Mouse (Mus musculus): ENCODE measurements around the gene Immt.
"Not testable (repeated sequence)": the region's sequence is repeated elsewhere in the genome, so short reads cannot be mapped to it uniquely, and the experiment has no call there.

The Immt gene

DNA sequence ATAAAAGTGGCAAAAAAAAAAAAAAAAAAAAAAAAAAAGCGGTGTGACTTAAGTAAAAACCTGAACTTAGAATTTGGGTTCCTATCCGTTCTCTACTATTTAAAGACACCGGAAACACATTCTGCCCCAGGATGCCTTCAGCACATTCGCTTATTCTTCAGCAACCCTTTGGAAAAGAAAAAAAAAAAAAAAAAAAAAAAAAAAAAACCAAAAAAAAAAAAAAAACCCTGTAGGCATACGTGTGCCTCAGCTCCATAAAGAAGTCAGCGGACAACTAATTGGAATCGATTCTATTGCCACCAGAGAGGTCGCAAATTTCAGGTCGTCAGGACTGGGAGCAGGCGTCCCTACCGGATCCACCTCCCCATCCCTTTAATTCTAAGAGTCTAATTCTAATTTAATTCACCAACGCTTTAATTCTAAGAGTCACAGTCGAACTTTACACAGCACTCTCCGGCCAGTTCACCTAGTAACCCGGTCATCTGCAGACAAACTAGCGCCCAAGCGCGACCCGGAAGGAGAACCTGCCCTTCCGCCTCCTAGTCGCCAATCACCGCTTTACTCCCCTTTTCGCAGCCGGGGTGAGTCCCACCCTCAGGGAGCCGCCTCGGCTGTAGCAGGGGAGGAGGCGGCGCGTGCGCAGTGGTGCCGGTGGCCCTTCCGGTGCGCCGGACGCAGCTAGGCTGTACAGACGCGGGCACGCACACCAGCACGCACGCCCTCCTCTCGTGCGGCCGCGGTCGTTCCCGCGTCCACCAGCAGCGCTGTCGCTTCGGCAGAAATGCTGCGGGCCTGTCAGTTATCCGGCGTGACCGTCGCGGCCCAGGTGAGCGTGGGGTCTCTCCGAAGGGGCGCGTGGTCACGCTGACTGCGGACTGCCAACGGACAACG, at the start of gene Immt:
Gene Immt (plus strand): TSS at position 642 of the 891 bp plus-strand sequence.
- DNase-seq, result peak; percentile 97

DNA sequence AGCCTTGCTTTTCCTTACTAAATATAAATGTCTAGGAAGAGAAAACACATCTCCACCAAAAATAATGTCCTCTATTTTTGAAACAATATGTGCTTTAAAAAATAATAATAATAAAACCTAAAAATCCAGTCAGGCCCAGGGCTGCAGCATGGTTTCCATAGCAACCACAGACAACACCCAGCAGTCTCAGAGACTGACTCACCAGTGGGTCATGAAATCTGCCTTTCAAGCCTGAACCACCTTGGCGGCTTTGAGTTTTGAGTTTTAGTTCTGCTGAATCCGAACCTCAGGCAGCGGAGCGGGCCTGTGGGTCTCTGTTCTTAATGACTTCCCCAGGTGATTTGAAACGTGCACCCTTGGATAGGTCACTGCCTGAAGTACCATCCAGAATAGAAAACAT, 48.0 kb upstream of the Immt start:
- no peak for DNase-seq

DNA sequence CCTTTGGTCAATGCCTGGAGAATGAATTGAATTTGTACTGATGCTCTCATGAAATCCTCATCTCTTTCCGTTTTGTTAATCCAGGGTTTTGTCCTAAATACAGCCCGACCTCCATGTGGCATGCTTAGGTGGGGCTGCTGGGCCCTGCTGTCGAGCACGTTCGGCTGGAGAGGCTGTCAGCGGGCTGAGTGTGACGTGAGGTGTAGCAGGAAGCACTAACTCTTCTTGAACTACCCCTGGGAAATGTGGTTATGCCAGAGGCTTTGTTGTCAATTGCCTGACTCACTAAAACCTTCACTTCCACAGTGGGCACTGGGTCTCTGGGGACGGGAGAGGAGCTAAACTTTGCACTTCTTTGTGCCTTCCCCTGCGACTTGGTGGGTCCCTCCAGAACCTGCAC, 42.8 kb upstream of the Immt start:
- no peak for DNase-seq

DNA sequence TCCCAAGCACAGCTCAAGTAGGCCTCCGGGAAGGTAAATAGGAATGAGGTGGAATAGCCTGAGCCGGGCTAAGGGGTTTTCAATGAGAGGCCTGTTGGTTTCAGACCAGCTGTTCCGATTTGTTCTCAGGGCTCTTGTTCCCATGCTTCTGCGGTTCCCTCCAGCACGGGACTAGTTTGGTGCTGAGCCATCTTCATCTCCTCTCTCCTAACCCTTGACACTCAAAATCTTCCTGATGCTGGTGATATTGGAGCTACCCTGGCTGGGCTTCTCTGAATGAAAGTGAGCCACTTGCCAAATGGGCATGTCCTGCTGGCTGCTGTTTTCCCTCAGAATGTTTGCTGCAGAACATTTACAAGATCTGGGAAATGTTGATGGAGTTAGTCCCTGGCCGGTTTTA, 39.4 kb upstream of the Immt start:
- no peak for DNase-seq

DNA sequence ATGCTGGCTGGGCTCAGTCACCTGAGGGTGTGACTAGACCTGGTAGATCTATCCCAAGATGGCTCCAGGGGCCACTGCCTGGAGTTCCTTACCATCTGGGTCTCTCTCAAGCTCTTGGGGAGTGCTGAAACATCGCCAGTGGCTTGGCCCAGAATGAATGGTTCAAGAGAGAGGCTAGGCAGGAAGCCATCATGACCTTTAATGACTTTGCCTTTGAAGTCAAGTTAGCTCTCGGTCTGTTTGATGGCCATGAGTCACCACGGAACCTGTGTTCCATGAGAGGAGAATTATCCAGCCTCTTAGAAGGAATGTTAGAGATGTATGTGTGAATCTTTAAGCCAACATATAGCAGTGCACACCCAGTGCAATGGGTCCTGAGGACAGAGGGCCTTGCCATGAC, 31.7 kb upstream of the Immt start:
- DNase-seq, result no peak

DNA sequence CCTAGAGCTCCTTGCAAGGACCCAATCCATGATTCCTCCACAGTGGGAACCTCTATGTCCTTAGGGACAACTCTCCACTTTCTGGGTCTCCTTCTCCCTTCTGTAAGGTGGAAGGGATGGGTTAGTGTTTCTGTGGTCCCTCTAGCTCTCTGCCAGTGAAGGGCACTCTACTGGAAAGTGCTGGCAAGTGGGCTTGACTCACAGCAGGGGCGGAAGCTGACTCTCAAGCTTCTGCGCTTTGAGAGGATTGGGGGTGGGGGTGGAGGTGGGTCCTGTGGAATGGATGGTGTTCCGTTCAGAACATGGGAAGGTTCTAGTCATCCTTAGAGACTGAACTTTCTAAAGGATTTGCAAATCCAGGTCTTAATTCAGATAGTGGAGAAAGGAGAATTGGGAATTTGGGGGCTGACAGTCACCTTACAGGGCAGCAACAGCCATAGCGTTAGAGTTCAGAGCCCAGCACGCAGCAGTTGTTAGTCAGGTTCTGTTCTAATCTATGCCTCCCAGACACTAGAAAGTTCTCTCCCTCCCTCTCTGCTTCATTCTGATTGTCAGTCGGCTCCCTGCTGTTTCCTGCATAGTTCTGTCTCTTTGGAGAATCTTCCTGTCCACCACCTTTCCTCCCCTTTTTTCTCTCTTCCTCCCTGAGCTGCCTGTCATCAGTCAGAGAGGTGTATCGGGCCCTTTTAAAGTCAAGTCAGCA, 30.0 kb upstream of the Immt start:
- DNase-seq, result no peak

DNA sequence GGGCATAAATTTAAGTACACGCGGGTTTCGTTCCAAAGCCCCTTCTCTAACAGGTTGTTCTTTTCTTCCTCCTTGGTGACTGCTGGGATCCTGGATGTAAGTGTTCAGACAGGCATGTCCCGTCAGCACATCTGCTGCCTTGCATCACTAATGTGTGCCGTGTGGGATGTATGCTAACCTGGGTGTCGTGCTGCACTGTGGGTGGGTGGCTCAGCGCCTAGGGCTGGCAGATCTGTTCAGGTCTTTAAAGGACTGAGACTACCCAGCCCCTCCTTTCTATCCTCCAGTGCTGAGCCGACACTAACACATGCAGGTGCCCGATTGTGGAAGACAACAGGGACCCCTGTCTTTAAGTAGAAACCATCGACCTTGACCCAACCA, 29.4 kb upstream of the Immt start:
- DNase-seq, result no peak

DNA sequence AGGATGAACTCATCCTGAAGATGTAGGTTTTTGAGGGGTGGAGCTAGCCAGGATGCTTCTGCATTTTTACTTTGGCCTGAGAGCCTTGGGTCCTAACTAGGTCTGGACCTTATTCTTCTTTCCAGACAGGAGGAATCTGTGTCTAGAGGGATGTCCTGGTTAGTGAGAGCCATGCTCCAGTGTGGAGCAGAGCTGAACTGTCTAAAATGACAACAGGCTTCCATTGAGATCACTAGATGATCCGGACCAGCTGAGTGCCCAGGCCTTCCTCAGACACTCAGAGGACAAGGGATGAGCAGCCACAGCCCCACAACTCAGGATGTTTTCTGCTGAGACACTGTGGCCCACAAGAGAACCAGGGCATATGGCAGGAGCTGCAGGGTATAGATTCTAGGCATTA, 27.5 kb upstream of the Immt start:
- no peak for DNase-seq

DNA sequence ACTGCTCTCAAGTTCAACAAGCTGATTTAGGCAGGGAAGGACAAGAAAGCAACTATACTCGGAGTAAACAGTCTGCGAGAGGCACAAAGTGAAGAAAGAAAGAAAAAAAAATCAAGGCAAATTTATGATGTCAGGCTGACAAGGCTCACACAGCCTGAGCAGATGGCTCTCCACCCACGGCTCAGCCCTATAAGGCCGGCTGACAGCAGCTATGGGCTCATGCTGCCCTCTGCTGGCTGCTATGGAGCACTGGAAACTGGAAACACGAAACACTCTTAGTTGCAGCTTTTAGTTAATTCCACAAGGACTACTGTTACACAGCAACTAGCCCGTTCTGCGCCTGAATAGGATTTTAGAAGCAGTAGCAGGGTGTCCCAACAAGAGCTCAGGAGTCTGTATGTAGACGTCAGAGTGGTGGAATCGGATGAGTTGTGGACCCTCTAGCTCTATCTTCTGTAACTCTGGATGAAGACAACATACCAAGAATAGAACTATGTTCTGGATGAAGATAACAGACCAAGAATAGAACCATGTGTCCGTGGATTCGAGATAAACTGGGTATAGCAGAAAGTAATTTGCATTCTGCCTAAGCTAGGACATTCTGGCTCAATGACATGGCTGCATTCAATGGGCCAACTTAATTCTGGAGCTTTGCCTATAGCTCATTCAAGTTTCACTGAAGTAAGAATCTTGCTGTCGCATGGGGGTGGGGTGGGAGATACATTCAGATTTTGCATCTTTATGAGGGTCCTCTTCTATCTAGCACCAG, 26.9 kb upstream of the Immt start:
- DNase-seq, result peak; percentile 75

DNA sequence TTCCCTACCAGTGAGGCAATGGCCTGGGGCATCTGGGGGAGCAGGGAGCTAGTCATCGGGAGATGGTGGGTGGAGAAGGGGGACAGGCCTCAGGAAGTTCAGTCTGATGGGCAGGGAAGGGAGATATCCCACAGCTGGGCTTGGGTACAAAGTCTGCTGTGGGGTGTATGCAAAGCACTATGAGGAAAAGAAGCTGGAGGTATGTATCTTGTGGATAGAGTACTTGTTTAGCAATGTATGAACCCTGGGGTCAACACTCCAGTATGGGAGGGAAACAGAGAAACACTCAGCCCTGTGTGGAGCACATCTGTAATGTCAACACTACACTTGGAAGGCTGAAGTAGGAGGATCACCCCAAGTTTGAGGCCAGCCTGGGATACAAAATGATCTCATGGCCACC, 24.4 kb upstream of the Immt start:
- no peak for DNase-seq

DNA sequence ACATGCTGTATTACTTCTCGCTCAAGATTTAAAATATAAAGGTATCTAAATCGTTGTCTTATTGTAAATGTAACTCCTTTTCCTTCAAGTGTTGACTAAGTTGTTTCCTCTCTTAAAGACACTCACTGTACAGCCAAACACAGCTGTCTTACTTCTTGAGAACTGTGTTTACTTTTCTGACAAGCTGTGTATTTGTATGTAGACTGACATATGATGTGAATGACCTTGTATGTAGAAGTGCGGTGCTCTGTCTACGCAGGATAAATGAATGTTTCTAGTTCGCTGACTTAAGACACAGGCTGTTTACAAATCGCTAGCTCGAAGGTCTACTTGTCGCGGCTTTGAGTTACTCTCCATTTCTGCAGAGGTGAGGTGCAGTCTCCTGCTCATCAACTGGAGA, 21.2 kb upstream of the Immt start:
- DNase-seq, result no peak

DNA sequence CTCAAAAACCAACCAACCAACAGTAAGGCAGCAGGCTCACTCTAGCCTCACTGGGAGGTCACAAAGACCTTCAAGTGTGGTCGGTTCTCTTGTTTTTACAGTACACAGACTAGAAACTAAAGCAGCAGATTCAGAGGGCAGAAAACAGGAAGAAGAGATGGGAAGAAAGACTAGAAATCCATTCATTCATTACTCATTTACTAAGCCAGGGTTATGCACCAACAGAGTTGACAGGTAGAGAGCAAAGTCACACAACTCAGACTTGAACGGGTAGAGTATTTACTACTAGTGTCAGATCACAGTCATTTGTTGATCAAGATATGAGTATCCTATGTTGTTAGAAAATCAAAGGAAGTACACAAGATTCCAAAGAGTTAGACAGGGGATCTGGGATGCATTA, 18.3 kb upstream of the Immt start:
- no peak for DNase-seq

DNA sequence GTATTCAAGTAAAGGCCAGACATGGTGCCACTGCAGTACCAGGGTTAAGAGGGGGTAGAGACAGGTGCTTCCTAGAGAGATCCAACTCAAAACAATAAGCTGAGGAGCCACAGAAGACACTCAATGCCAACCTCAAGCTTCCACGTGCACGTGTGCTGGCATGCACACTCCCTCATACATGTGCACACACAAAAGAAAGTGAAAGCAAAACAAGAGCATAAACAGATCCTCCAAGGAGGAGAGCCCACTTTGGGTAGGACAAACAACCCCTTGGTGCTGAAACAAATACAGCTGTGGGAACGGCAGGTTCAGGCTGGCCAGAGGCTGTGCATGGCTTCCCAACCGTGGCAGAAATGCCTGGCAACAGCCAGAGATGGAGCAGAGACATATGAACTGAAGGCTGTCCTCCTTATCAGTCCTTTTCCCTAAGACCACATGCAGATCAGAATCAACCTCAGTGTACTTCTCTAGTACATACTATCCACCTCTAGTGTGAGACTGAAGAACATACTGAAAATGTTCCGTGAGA, 11.3 kb upstream of the Immt start:
- DNase-seq, result no peak

DNA sequence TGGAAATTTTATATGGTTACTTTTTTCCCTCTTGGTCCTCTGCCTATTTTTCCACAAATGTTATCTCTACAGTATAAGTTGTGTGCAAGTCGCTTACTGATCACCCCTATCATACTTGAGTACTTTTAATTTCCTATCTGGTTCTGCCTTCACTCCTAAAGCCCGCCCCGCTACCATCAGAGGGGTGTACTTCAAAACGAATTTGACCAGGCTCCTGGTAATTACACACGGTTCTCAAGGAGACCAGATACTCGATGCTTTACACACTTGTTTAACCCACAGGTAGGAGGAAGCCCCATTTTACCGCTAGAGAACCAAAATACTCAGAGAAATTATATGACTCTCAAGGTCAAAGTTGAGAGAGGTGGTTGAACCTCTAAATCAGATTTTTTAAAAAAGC, 8.0 kb upstream of the Immt start:
- DNase-seq, result no peak

DNA sequence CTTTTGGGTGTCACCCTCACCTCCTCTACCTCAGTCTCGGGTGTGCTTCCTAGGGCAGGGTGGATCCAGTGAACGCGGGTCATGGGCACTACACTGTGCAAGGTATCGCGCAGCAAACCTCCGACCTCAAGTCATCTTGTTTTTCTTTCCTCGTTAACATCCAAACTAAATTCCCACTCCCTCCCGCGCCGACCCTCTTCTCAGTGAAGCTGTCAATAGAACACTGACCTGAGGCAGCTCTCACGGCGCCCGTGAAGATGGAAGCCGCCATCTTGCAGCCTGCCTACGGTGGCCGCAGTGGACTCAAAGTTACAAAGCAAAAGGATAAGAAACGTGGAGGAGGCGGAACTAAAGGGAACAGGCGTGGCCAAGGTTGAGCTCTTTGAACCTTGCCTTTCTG, 7.6 kb upstream of the Immt start:
- DNase-seq, result peak; percentile 88

DNA sequence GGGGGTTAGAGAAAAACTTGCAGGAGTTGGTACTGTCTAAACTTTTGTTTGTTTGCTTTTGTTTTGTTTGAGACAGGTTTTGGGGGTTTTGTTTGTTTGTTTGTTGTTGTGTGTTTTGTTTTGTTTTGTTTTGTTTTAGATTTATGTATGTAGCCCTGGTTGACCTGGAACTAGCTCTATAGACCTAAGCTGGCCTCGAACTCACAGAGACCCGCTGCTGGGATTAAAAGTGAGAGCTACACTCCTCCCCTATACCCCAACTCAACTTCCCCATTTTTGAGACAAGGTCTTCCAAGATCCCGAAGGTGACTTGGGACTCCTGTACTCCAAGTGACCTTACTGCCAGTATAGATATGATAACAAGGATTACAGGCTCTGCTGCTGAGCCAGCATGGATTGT, 7.2 kb upstream of the Immt start:
- no peak for DNase-seq

DNA sequence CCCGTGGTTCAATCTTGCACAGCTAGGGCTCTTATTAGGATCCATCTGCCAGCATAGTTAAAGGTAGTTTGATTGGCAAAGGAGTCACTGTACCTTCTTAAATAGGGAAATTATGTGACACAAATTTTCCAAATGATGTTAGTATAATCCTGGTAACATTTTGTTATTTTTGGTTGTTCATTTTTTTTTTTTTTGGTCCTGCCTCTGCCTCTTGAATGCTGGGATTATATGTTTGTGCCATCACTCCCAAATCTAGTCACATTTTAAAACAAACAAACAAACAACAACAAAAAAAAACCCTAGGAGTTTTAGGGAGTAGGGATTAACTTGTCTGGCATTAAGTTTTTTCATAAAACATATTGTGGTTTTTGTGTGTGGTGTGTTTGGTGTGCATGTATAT, 4.3 kb upstream of the Immt start, which contains the start of gene Mrpl35:
Gene Mrpl35 (minus strand): TSS at position 101 of the 400 bp plus-strand sequence.
- no peak for DNase-seq

DNA sequence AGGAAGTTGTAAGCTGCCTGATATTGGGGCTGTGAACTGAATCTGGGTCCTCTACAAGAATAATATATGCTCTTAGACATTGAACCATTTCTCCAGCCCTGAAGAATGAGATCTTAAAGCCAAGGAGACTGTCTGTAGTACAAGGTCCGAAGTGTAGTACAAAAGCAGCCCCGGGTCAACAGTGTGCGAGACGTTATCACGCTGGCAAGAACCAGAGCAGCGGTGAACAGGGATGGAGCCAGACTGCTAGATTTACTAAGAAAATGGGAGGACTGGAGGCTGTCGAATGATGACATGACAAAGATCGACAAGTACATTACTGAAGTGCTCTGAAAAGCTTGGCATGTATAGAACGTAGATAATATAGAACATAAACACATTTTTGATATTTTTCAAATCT, 1.4 kb upstream of the Immt start:
- DNase-seq, result no peak

DNA sequence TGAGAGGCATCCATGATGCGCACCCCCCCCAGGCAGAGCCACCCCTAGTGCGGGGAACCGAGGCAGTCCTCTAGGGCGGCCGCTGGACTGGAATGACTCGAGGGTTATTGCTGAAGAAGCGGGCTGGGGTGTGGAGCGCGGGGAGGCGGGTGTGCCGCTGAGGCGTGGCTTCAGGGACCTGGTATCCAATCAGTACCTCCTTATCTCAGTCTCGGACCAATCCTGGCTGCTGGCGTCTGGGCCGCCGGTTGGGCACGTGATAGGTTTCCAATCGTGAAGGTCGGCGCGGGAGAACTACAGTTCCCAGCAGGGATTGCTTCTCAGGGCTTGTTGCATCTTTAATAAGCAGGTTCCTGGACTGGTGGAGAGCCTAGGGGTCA, 440 bp downstream of the Immt start:
- peak; percentile 98 for DNase-seq

DNA sequence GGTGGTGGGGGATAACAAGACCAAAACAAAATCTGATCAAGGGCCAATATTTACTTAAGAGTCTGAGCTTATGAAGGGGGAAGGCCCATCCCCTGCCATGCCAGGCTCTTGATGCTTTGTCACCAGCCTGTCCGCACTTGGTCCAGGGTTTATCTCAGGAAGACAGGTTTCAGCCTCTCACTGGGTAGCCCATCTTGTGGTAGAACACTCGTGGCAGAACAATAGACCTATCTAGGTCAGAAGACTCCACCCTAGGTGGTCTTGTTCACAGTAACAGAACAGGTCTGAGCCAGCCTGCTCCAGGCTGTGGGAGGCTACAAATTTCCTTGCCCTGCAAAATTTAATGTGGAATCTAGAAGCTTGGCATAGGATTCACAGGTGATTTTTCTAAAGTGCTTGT, 5.7 kb downstream of the Immt start:
- DNase-seq, result peak; percentile 50

DNA sequence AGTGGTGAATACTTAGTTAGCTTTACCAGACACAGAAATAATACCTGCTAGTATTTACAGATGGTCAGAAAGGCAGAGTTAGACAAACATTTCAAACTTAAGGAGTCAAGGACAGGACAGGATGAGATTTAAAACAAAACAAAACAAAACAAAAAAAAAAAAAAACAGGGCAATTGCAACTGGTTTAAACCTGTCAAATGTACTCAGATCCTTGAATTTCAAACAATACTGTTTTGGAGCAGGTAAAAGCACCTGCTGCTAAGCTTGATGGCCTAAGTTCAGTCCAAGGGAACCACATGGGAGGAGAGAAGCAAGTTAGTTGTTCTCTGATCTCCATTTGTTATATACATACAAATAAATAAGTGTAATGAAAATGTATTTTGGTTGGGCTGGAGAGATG, 8.7 kb downstream of the Immt start:
- DNase-seq, result no peak

DNA sequence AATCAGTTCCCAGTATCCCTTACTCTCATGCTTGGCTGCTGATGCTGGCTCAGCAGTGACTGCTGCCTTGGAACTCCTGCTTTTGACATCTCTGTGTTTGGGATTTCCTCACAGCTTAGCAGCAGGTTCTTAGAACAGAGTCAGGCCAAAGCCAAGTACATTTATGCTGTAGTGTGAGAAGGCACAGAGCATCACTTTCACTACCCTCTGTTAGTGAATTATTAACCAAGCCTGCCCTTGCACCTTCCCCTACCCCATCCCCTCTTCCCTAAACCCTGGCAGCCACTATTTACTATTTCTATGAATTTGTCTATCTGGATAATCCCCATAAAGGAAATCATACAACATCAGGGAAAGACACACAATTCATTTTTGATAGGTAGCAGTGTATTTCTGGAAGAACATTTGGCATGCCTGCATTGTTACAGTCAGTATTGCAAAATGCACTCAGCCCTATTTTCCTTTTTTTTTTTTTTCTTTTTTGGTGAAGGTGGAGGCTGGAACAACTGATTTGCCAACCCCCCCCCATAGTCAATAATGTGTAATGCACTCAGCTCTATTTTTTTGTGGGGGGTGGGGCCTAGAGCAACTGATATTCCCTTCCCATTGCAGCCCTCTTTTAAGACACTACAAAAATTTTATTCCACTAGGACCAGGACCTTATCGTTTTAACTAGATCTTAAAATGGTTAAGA, 9.6 kb downstream of the Immt start:
- no peak for DNase-seq

DNA sequence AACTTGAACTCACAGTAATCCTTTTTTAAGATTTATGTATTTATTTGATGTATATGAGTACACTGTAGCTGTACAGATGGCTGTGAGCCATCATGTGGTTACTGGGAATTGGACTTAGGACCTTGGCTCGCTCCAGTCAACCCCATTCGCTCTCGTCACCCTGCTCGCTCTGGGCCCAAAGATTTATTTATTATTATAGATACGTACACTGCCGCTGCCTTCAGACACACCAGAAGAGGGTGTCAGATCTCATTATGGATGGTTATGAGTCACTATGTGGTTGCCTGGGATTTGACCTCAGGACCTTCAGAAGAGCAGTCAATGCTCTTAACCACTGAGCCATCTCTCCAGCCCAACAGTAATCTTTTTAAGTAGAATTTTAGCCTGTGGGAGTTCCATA, 15.8 kb downstream of the Immt start:
- not testable (repeated sequence) for DNase-seq

Measured in cerebellum, adult 9-10 months (tissue).